Mouse (Mus musculus) inflammation-experienced regulatory T-cells, adult 6 months (primary cell): ENCODE measurements around the gene Ecm1. TPM values are rescaled to one million over a fixed set of nuclear protein-coding genes. Genes with fewer than 3 reads are reported as not detected.
A peak's percentile ranks its signal among the peaks of the same experiment; 100 is the strongest.

Experiments used
- ATAC-seq: one replicate; pipeline ENCODE4 v1.8.0; 2017
- polyA plus RNA-seq, 3 experiments: library from polyadenylated mRNA; unstranded; fragments of 100-300 nt; shearing (Covaris generic); gene quantifications; one replicate each; pipeline ENCODE4 v1.2.1; 2017

Gene Ecm1
- polyA plus RNA-seq: 100 to 1,000 TPM in 1 of 3 experiments, 10 to 100 TPM in 2; 30.0 to 103 (median 70.1) TPM

- ATAC-seq: peak; percentile 89
Measured at GRCm38 (mm10) chr3:95739353-95740104, at the start of gene Ecm1. Ecm1 (minus strand) TSS chr3:95739569.

GRCm38 (mm10) chr3:95785501-95785900 lies 46.1 kb upstream of the Ecm1 start:
- no peak for ATAC-seq

GRCm38 (mm10) chr3:95771985-95772384 lies 32.6 kb upstream of the Ecm1 start:
- no peak for ATAC-seq

- no peak for ATAC-seq
Measured at GRCm38 (mm10) chr3:95765534-95765933, 26.2 kb upstream of the Ecm1 start.

GRCm38 (mm10) chr3:95763811-95764210 lies 24.4 kb upstream of the Ecm1 start:
- no peak for ATAC-seq

- no peak for ATAC-seq
Measured at GRCm38 (mm10) chr3:95762961-95763360, 23.6 kb upstream of the Ecm1 start.

- ATAC-seq: no peak
Measured at GRCm38 (mm10) chr3:95761771-95762170, 22.4 kb upstream of the Ecm1 start.

GRCm38 (mm10) chr3:95760656-95761055 lies 21.3 kb upstream of the Ecm1 start:
- ATAC-seq: no peak

GRCm38 (mm10) chr3:95760106-95760505 lies 20.7 kb upstream of the Ecm1 start, which contains the start of gene Tars2:
Tars2 (minus strand) TSS chr3:95760206.
- no peak for ATAC-seq

- peak; percentile 81 for ATAC-seq
Measured at GRCm38 (mm10) chr3:95758467-95759218, 19.3 kb upstream of the Ecm1 start.

GRCm38 (mm10) chr3:95756808-95757207 lies 17.4 kb upstream of the Ecm1 start:
- ATAC-seq: no peak

GRCm38 (mm10) chr3:95754345-95755206 lies 15.2 kb upstream of the Ecm1 start:
- ATAC-seq: peak; percentile 81

GRCm38 (mm10) chr3:95752935-95753334 lies 13.6 kb upstream of the Ecm1 start:
- no peak for ATAC-seq

- peak; percentile 45 for ATAC-seq
Measured at GRCm38 (mm10) chr3:95740406-95740805, 1.0 kb upstream of the Ecm1 start.

GRCm38 (mm10) chr3:95735071-95735670 lies 4.2 kb downstream of the Ecm1 start:
- no peak for ATAC-seq

- ATAC-seq: no peak
Measured at GRCm38 (mm10) chr3:95734092-95734702, 5.2 kb downstream of the Ecm1 start.

- no peak for ATAC-seq
Measured at GRCm38 (mm10) chr3:95732744-95733521, 6.4 kb downstream of the Ecm1 start.

GRCm38 (mm10) chr3:95732297-95732696 lies 7.1 kb downstream of the Ecm1 start:
- ATAC-seq: no peak

GRCm38 (mm10) chr3:95731802-95732201 lies 7.6 kb downstream of the Ecm1 start:
- no peak for ATAC-seq

GRCm38 (mm10) chr3:95730431-95730830 lies 8.9 kb downstream of the Ecm1 start:
- no peak for ATAC-seq

- ATAC-seq: no peak
Measured at GRCm38 (mm10) chr3:95728906-95729305, 10.5 kb downstream of the Ecm1 start.
